Mouse (Mus musculus) adrenal gland, adult (tissue): ENCODE measurements around the gene Pemt.

Experiments
- DNase-seq, 2 experiments: peaks; one replicate each; pipeline ENCODE4 v3.0.0; 2022 to 2023; ENCODE audit warnings: low spot score in 1 of 2; ENCODE audit not compliant: inconsistent age in 2 of 2

Pemt gene

GRCm38 (mm10) chr11:60046058-60046735 is at the start of gene Pemt:
Gene Pemt (minus strand): TSS chr11:60046489.
- DNase-seq: peak; percentile 95 to 99

DNA sequence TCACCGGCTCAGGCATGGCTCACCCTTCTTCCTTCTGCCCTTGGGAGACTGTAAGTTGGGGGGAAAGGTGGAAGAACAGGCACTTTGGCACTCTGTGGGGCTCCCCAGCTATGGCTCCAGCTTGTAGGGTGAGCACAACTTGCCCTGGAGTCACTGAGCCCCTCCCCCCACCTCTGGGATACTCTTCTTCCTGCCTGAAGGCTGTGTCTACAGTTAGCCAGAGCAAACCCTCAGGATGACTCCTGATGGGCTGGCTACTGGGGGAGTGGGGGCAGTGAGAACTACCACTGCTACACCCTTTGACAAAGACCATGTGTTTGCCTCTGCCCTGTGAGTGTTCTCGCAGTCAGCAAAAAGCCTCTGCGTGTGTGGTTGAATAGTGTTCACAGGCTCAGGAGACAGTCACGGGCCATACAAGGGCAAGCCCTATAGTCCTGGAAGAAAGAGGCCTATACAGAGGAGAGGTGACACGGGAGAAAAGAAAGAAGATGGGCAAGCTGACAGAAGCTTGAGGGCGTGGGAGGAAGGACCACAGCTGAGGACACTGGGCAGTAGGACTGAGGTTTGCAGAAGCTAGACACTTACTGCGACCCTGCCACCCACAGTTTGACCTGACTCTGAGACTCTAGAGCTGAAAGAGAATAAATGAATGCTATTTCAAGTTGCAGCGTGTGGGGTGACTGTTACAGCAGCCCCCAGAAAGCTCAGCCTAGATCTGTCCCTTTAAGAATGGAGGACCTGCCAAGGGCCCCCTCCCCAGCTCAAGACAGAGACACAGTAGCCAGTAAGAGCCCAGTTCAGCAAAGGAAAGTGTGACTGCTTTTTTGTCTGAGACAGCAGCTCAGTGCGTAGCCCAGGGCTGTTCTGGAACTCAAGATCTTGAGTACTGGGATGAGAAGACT is 48.9 kb upstream of the Pemt start:
- DNase-seq: no peak

- no peak for DNase-seq
Measured at GRCm38 (mm10) chr11:60093984-60094587, 47.8 kb upstream of the Pemt start.

DNA sequence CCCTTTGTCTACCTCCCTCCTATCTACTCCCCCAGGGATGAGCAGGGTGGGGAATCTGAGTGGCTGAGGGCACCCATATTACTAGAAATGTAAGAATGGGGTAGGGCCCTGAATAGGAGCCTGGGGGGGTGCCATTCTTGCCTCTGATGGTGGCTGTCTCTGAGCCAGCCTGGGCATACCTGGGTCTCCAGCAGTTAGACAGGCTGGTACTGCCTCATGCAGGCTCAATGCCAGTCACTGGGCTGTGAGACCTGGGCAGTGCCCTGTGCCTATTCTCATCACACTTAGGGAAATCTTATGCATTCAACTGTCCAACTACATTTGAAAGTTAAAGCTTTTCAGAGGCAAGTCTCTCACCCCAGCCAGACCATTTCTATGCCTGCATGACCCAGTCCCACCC is 46.9 kb upstream of the Pemt start:
- no peak for DNase-seq

- no peak for DNase-seq
Measured at GRCm38 (mm10) chr11:60091422-60091761, 45.1 kb upstream of the Pemt start.

DNA sequence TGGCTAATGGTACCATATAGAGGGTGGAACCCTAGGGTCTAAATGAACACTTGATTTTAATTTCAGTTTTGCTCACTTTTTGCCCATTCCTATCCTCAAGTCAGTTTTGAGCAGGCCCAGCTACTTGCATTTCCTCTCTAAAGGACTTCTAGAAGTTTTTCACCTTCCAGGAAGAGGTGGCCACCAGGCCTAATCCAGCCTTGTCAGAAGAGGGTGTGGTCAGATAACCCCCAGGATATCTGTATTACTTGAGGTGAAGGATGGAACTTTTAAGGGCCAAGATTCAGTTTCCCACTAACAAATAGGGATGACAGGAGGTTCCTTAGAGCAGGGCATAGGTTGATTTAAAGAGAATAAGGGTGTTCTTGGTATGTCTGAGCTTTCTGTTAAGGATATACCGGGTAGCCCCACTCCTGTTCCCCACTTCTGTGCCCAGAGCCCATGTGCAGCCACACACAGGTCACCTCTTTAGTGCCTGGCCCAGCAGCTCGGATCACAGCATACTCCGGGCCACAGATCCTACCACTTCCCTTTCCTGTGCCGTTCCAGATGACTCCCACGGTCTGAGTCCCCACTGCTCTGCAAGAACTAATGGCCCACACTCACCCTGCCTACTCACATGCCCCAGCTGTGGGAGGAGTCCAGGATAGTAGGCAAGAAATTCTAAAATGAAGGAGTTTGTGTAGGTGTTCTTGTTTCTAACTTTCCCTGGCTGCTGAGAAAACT is 44.6 kb upstream of the Pemt start:
- no peak for DNase-seq

- no peak for DNase-seq
Measured at GRCm38 (mm10) chr11:60088947-60089346, 42.7 kb upstream of the Pemt start.

GRCm38 (mm10) chr11:60086676-60087075 is 40.4 kb upstream of the Pemt start:
- no peak for DNase-seq

DNA sequence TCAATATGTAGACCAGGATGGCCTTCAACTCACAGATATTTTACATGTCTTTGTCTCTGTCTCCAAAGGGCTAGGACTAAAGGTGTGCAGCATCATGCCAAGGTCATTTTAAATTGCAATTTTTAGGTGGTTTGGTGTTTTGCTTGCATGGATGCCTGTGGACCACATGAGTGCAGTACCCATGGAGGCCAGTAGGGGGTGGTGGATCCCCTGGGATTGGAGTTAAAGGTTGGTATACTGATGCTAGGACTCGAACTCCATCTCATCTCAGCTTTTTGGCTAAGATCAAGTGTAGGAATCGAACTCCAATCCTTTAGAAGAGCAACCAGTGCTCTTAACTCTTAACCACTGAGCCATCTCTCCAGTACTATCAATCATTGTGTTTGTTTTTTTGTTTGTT is 38.3 kb upstream of the Pemt start:
- DNase-seq: peak; percentile 42 to 84

GRCm38 (mm10) chr11:60076790-60077189 is 30.5 kb upstream of the Pemt start:
- DNase-seq: peak; percentile 62 to 91

- peak in 1 of 2 experiments; percentile 53 for DNase-seq
Measured at GRCm38 (mm10) chr11:60076183-60076582, 29.9 kb upstream of the Pemt start.

DNA sequence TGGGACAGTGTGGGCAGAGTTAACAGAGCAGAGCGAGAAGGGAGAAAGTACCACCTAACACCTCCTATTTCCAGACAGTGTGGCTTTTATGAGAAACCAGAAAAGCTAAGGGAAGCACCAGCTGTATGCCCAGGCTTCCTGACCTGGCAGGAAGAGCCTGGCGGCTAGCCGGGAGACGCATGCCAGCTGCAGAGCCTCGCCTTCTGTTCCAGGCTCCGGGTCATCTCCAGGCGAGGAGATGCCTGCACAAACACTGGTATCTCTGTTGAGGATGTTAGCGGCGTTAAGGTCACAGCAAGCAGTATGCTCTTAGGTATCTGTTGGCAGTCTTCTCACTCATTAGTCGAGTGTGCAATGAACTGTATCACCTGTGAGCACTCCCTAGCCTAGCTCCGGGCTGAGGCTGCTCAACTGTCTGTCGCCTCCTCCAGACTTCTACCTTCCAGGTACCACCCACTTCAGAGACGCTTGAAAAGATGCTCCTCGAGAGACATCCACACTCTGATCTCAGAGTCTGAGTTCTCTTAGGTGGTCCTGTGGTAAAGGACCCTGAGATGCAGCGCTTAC is 27.7 kb upstream of the Pemt start:
- DNase-seq: no peak

- no peak for DNase-seq
Measured at GRCm38 (mm10) chr11:60073121-60073520, 26.8 kb upstream of the Pemt start.

DNA sequence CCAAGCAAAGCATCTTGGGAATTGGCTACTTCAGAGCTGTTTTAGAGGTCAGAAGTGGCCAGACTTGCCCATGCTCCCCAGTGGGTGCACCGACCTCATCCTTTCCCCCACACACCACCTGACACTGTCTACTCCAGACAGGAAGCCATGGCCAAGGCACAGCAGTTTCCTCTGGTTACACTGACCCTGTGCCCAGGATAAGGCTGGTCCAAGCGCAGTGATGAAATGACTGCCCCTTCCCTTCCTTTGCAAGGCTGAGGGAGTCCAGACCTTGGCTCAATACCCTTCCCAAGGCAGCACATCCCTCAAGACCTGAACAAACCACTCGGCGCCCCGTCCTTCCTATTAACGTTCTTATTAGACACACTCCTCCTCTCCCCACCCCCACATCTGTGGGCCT is 24.9 kb upstream of the Pemt start:
- peak in 1 of 2 experiments; percentile 53 for DNase-seq

GRCm38 (mm10) chr11:60070599-60070998 is 24.3 kb upstream of the Pemt start:
- peak; percentile 45 to 80 for DNase-seq

- no peak for DNase-seq
Measured at GRCm38 (mm10) chr11:60068631-60069030, 22.3 kb upstream of the Pemt start.

DNA sequence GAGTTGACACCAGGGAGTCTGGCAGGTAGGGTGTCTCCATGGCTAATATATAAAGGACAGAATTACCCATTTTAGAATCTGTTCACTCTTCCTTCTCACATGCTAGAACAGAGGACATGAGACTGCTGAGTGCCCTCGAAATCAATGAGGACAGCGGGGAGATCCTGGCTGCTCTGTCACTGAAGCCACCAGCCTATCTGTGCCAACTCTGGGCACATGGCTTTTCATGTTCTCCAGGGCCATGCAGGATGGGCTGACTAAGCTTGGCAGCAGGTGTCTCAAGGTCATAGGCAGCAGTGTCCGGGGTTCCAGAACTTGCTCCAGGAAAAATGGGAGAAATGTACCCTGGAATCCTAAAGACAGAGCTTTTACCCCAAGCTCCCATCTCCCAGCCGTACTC is 21.4 kb upstream of the Pemt start:
- DNase-seq: peak; percentile 36 to 63

DNA sequence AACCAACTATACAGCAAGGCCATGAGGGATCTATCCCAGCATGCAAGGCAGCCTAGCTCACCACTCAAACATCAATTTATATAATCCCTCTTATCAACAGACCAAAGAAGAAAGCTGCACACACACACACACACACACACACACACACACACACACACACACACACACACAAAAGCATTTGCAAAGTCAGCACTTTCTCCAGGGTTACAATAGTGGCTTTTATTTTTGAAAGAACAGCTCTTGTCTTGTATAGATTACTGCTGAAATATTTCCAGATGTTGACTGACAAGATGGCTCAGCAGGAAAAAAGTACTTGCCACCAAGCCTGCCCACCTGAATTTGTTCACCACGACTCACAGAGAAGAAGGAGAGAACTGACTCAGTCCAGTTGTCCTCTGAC is 19.0 kb upstream of the Pemt start:
- DNase-seq: no peak

DNA sequence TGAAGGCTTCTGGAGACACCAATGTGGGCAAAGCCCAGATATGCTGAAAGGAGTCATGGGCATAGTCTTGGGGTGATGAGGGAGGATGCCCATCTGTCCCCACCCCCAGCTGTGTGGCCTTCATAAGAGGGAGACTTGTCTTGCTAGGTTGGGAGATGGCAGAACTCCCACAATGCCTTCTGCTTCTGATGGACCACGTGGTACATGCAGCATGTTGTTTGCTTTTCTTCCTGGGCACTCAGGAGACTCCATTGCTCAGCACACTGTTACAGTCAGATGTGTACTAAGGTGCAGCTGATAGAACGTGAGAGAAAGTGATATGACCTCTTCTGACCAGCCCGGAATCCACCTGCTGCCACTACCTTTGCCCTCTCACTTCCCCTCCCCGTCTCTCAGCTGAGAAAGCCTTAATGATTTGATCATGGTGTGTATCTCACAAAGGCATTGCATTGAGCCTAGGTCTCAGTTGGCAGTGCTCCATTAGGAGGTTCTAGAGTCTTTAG is 15.3 kb upstream of the Pemt start:
- no peak for DNase-seq

DNA sequence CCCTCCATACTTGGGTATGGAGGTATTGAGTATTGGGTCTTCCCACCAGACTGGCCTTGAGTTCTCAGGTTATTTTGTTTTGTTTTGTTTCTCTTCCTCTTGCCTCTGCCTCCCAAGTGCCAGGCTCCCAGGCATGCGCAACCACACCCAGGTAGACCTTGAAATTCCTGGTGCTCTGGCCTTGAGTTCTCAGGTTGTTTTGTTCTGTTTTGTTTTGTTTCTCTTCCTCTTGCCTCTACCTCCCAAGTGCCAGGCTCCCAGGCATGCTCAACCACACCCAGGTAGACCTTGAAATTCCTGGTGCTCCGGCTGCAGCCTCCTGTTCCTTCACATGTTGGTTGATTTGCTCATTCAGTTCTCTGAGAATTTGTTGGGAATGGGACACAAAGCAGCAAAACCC is 13.7 kb upstream of the Pemt start:
- no peak for DNase-seq

DNA sequence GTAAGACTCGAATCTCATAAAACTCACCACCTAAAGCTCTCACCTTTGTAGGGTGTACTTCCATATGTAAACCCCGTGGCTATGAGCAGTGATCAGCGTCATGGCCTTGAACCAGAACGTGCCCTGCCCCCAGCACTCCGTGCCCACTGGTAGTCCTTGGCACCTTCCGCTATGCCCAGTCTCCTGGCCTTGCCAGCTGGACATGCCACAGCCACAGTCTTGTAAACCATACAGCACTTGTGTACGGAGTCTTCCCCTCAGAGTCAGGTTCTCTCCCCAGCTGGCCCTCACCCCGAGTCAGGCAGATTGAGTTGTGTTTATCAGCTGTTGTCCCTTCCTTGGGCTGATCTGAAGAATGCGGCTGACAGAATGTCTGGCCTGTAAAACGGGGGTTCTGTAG is 12.2 kb upstream of the Pemt start:
- DNase-seq: peak; percentile 17 to 39
